Mouse (Mus musculus) heart, postnatal 10 days (tissue): ENCODE data around the gene Gpc6. TPM values are rescaled to one million over a fixed set of nuclear protein-coding genes. Genes with fewer than 3 reads are reported as not detected.
A peak's percentile ranks its signal among the peaks of the same experiment; 100 is the strongest.

Experiments used
- DNase-seq, 2 experiments: peaks; one replicate each; pipeline ENCODE4 v3.0.0; 2021
- intact Hi-C: fragments of 180-260 bp; cut with DNase I; formaldehyde crosslinking; loops from one replicate; pipeline ENCODE4 v1.15.1; 2025
- total RNA-seq, 2 experiments: library from RNA; stranded (reverse); gene quantifications; 2 replicates each; pipeline ENCODE4 v1.2.3; 2021

Gene Gpc6
- total RNA-seq, 2 experiments from 2014 or later, result 37.0 to 40.2 TPM

DNA sequence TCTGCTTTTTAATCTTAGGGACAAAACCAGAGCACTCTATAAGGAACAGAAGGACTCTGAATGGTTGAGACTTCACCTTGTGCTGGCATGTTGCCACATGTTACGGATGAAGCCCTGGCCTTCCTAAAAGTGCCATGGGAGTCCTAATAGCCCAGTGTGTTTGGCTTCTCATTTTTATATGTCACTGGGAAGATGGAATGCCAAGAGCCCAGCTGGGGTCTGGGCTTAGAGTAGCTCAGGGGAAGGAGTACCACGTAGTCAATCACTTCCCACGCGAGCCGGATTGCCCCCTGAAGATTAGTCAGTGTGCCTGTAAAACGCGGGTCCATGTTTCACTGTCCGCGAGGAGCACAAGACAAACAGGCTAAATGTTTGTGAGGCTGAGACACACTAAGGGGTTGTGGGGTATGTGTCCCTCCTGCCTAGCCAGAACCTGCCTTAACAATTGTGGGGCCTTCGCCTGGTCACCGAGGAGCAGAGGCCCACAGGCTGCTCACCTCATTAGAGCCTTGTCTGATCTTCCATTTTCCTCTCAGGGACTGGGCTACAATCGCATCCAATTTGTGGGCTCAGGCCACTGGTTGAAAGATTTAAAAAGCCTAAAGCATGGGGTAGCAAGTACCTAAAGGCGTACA is 852.9 kb downstream of the Gpc6 start:
- DNase-seq, result no peak
- intact Hi-C loops, result no loop called here

DNA sequence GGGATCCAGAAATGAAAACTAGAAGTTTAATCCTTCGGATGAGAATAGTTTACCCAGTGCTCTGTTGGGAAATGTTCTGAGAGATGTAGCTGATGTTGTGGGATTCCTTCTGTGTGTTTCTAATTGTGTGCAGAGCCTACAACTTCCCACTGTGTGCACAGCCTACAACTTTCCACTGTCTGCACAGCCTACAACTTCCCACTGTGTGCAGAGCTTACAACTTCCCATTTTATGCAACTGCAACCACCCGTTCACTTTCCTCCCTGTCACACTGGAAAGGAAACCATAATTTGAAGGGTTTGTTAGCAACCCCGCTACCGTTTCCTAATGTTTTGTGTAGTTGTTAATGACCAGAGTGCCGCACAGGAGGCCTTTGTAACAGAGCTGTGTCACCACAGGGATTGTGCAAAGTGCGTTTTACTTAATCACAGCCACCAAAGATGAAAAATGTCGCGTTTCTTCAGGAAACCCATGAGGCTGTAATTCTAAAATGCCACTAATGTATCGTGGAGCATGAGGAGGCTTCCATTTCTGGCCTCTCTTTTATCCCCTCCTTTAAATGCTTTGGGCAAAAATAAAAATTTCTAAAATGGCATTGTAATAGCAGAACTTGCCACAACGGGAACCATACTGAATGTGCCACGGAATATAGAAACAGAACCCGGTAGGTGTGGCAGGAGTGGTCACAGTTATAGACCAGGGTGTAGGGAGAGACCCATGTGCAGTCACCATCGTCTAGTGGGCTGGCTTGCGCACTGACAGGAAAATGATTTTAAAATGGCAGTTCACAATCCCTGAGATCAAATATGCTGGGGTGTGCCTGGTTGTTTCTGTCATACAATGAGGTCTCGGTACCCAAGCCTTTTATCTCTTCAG is 853.7 kb downstream of the Gpc6 start:
- no peak for DNase-seq
- intact Hi-C loops, result no loop called here

DNA sequence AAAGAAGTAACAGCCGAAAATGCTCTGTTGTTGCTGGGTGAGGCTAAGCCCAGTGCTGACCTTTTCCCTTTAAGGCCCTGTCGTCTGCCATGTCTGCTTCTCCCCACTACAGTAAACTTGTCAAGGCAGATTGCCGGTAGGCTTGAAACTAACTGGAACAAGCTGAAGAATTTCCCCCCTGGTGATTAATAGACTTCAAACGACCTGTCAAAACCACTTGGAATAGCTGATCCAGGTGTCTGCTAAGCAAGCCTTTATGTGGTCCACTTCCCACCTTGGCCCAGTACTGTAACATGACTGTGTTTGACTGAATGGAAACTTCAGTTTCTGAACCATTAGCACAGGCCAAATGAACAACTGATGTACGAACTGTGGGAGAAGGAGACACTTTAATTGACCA is 856.6 kb downstream of the Gpc6 start:
- no peak for DNase-seq
- intact Hi-C loops, result no loop called here

DNA sequence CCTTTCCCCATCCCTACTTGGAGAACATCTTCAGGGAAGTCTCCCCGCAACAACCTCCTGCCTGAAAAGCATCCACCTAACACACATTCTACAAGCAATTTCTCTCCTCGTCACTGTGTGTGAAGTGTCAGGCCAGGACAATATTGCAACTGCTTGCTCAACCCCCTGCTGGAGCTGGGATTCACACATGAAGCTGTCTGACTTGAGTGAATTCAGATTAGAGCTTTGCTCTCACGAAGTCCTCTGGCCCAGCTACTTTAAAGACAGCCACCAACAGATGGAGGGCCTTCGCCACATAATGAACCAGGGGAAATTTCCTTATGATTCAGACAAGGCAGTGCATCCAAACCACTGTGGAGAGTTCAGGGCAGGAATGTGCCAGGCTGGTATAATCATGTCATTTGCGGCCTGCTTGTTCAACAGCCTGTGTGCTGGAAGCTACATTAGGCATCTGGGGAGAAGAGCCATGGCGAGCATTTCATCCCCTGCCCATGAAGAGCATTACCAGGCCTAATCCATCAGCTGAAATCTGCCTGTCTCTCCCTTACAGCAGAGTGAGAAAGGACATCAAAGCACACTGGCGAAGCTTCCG is 858.7 kb downstream of the Gpc6 start:
- no peak for DNase-seq
- intact Hi-C loops, result no loop called here

DNA sequence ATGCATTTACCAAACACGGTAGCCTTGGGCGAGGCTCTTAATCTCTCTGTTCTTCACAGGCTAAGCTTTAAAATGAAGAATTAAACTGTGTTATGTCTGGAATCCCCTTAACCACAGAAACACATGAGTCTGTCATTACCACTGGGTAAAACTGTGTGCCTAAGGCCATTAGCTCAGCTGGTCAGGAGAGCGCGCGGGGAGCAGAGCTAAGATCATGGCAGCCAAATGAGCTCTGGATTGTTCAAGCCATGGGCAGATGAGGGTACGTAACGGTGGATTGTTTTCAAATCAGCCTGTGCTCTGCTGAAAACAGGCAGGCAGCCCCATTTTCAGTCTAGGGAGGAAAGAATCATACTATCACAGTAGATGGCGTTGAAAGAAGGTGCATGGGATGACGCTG is 859.8 kb downstream of the Gpc6 start:
- intact Hi-C loops, result no loop called here
- DNase-seq, result no peak

DNA sequence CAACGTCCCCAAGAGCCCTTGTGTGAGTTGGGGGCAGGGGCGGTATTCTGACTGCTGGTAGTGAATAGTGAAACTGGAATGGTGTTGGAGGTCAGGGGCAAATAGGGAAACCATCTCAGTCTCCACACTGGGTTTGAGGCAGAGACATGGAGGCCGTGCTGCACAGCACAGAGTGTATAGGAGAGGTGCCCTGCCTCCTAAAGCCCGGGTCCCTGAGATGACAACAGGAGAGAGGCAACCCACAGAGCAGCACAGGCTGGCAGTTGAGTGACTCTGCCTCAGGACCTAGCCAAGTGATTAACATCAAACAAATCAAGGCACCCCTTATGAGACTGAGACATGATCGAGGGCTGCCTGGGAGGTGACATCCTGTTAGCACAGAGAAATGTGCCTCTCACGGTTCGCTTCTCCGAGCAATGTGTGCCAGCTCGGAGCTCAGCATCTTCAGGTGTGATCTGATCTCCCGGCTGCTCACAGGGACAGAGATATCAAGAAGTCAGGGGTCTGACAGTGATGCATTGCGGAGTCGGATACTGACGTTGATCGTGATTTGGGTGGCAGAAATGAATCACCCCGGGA is 860.5 kb downstream of the Gpc6 start:
- DNase-seq, result no peak
- intact Hi-C loops, result no loop called here

DNA sequence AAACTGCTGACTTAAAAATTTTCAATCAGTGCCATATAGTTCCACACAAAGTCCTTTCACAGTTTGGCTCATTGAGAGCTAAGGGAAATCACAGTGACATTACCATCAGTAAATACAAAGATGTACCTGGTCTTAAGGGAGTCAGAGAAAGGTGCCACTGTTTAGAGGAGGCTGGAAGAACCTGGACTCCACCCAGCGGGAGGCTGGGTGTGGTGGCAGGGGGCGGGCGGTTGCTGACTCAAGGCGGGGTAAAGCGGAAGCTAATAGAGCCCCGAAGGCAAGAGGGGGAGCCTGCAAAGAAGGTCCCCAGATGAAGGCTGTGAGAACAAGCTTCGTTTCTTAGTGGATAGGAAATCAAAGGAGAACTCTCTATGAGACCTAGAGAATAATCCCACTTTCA is 861.5 kb downstream of the Gpc6 start:
- intact Hi-C loops, result no loop called here

DNA sequence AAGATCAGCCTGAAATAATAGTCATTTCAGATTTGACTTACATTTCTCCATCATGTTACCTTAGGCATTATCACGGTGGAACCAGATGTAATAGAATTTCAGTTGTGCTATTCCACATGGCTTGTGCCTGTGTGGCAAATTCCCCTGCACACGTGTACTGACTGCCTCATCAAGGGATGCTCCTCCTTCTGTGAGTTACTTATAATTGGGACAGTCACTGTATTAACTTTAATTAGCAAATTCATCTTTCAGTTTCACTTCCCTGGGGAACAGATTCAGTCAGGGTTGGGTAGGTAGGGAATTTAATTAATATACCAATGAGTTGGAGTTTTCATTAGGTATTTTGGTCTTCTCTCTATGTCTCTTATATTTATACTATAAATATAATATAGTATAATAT is 869.8 kb downstream of the Gpc6 start:
- intact Hi-C loops, result loop anchor here (5.0 kb wide), 1 partner anchor 38 kb away; no protein-coding TSS in a partner anchor
- no peak for DNase-seq

More for the DNA sequence above, 861.5 kb downstream of the Gpc6 start:
- no peak for DNase-seq

DNA sequence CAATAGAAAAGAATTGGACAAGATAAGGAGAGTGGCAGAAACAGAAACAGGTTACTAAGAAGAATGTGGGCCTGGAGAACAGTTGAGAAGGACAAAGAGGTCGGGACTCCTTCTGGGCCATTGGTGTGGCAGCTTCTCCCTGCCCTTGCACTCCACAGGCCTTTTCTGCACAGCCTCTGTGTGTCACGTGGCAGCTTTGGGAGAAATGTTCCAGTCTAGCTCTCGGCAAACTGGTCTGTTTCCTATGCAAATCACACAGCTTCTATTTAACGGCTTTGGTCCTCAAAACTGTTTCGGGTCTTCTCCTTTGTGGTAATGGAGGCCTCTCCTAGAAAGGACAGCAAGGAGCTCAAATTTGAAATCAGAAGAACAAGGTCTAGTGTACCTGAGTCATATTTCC is 871.5 kb downstream of the Gpc6 start:
- DNase-seq, result no peak
- intact Hi-C loops, result loop anchor here (5.0 kb wide), 1 partner anchor 39 kb away; no protein-coding TSS in a partner anchor

DNA sequence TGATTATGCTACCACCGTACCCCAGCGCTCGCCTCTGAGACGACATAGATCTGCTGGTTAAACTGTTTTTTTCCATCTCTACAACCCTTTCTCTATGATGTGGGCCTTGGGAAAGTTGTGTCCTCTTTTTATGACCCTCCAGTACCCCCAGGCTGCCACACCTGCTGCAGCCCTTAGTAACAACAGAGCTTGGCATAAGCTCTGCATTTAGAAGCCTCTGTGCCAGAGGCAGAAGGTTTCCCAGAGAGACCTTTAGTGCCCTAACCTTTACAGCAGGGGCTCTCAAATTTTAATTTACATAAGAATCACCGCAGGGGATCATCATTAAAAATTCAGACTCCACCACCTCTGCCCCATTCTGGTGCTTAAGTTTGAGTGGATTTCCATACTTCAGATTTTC is 875.3 kb downstream of the Gpc6 start:
- DNase-seq, result no peak
- intact Hi-C loops, result no loop called here

DNA sequence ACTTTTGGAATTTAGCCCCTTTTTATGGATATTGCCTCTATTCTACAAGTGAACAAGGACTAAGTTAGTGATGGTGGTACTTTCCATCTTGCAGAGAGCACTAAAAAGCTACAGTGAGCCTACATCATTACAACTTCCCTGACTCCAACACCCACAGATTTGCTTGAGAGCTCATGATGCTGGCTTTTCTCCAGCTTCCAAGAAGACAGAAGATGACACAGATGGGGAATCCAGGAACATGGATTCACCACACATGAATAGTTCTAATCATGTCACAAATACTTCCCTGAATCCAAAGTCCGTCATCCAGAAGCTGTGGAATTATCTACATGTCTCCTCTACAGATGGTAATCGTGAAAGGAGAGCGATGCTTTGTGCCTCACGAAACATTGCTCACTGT is 882.7 kb downstream of the Gpc6 start:
- no peak for DNase-seq
- intact Hi-C loops, result loop anchor here (5.0 kb wide), 1 partner anchor 46 kb away; no protein-coding TSS in a partner anchor

DNA sequence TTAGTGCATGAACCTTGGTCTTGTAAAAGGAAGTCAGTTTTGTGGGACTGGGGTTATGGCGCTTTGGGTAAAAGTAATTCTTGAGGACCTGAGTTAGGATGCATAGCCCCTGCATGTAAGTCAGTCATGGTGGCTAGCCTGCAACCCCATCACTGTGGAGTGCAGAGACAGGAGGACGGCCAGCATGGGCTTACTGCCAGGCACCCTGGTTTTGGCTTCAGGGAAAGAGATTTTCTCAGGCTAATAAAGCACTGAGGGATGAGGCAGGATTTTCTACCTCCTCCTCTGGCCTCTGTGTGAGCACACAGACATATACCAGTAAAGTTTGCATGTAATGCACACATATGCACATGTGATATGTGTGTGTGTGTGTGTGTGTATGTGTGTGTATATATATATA is 883.2 kb downstream of the Gpc6 start:
- no peak for DNase-seq
- intact Hi-C loops, result loop anchor here (5.0 kb wide), 1 partner anchor 46 kb away; no protein-coding TSS in a partner anchor

DNA sequence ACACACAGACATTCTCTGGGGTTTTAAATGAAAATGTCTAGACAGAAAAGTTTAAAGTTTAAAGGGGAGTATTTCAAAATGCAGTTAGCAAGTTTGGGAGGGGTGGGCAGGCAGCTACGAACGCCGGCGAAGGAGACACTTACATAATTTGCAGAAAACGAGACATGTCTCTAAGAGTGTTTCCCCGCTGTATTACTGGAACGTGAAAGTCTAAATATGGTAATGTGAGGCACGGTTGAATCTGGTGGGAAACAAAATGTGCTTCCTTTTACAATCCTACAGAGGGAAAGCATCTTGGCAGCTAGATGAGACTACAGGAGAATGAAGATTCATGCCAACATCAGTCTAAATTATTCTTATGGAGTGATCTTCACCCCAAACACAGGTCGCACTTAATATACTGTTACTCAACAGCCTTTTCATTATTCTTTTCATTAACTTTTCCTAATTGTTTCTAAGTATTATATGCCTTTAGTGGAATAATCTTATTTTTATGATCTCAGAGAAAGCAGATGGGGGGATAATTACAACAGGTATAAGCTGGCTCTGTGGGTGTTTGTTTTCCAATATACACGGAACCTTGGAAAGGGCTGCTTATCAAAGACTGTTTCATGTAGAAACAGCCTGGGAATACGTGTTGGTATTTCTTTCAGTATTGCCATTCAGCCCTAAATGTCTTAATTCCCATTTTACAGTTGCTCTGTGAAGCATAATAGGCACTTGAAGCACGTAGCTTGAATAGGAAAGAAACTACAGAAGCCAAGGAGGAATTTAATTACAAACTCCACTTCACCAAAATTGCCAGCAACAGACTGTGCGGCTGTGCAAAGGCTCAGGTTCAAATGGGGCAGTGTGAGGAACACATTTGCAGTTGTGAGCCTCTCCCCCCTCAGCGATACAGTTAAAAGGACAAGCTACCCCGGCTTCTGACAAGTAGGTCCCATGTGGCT is 885.5 kb downstream of the Gpc6 start:
- intact Hi-C loops, result no loop called here

DNA sequence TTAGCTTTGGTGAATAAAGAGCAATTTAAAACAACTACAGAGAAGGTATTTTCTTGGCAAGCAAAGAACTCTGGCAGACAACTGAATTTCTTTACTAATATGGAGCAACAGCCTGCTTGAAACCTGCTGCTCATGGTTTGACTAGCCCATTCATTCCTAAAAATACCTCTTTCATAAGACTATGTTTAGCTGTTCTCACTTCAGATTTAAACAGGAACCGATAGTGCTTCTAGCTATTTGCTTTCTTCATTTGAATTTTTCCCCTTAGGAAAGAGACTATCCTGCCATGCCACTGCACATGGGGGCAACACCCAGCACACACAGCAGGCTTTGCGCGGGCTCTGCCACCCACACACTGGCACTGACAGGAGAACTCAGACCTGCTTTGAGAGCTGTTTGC is 888.4 kb downstream of the Gpc6 start:
- peak; percentile 11 for DNase-seq

More for the DNA sequence above, 885.5 kb downstream of the Gpc6 start:
- DNase-seq, result no peak

DNA sequence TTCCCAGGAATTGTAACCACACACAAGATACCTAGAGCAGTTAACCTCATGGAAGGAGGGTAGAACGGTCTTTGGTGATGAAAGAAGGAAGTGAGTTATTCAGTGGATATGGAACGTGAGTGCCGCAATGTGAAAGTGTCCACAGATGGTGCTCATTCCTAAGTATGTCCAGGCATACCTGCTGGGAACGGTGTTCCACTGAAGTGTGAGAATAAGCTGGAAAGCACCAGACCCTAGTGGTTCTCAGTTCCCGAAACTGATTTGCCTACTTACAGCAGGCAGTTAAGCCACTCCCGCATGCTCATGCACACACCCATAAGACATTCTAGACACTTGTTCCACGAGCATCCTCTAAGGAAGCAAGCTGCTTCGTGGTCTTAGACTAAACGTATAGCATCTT is 890.9 kb downstream of the Gpc6 start:
- intact Hi-C loops, result no loop called here
- DNase-seq, result no peak

More for the DNA sequence above, 888.4 kb downstream of the Gpc6 start:
- intact Hi-C loops, result no loop called here

DNA sequence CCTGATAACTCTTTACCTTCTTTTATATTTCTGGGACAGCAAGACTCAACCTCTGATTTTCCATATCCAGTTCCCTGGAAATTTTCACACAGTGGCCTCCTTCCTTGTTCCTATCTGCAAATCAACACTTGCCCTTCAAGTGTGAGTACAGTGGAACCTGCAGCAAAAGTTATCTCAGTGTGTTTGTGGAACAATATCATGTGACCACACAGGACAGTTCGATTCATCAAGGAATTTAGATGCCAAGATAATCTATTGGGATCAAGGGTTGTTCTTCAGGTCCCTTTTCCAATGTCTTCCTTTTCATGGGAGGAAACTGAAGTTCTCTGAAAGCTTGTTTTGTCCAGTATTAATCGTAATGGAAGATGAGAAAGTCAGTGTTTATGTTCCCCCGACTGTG is 891.6 kb downstream of the Gpc6 start:
- intact Hi-C loops, result no loop called here
- no peak for DNase-seq

DNA sequence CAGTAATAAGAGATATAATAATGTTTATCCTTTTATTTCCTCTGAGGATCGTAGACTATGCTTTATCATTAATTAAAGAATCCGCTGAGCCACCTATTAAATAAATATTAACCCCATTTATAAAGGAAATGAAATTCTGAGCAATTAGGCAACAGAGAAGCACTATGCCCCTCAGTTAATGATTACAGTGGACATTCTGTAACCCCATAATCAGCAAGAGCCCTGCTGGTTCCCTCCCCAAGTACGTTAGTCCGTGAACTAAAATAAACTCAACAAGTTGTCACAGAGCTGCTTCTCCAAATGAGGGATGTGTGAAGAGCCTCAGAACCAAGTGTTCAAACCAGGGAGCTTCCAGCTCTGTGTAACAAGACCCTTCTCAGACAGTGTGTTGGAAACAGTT is 892.1 kb downstream of the Gpc6 start:
- intact Hi-C loops, result no loop called here
- no peak for DNase-seq

DNA sequence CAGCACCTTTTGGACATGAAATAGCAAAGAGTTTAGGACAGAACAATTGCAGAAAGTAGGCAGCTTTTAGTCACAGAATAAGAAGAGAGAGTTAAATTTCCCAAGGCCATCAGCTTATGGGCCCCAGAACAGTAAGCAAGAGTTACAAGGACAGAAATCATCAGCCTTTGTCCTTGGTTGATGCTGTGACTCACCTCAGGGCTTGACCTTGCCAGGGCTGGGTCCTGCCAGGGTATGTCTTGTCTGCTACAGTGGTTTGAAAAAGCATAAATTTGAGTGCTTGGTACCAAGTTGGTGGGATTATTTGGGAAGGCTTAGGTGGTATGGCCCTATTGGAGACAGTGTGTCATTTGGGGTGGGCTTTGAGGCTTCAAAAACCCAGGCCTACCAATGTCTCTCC is 899.4 kb downstream of the Gpc6 start:
- no peak for DNase-seq
- intact Hi-C loops, result no loop called here

DNA sequence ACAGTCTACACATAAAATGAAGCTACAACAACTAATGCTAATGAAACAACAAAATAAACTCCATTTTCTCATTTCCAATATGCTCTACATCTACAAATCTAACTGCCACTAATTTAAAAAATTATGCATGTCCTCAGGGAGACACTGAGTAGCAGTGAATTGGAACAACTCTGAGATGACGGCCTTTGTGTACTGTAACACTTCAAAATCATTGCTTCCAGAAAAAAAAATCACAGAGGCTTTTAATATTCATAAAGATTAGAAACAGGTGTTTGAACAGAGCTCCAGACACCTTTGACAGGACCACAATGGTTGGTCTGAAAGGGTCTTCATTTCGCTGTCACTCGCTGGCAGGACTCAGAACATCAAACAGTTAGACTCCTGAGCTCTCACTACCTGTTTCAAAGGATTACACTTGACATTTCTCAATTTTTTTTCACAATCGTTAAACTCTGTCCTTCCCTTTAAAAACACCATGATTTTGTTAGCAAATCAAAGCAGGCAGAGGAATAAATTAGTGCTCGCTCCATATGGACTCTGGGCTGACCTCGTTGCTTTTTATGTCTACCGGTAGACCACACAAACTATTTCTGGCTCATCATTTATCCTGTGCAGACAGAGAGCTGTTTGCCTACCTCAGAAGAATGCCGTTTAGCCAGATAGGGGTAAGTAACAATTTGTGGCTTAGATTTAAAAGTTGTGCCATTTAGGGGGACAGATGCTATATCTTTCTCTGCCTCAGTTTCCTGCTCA is 901.4 kb downstream of the Gpc6 start:
- intact Hi-C loops, result no loop called here
- DNase-seq, result no peak
